Mouse (Mus musculus) neural tube, embryonic 15.5 days (tissue): ENCODE data around the gene Tcf19. TPM values are rescaled to one million over a fixed set of nuclear protein-coding genes. Genes with fewer than 3 reads are reported as not detected.

Source experiments
- ATAC-seq: fragments of 200-750 bp; cut with Nextera tagmentation; 2 replicates; pipeline ENCODE4 v1.8.0; 2017; ENCODE audit warnings: mild to moderate bottlenecking, moderate TSS enrichment, moderate library complexity; ENCODE audit not compliant: low FRiP score
- H3K27ac ChIP-seq: fragments of 300-500 bp; sonication (generic); replicated peaks from 2 replicates; pipeline ENCODE4 v1.5.1; 2015; ENCODE audit warnings: mild to moderate bottlenecking, inconsistent platforms
- H3K27me3 ChIP-seq: fragments of 300-500 bp; sonication (generic); replicated peaks from 2 replicates; pipeline ENCODE4 v1.6.1; 2015; ENCODE audit warnings: inconsistent platforms
- H3K36me3 ChIP-seq: fragments of 300-500 bp; sonication (generic); 2 replicates; pipeline ENCODE4 v1.6.1; 2015; ENCODE audit warnings: inconsistent platforms
- H3K4me1 ChIP-seq: fragments of 300-500 bp; sonication (generic); 2 replicates; pipeline ENCODE4 v1.6.1; 2015; ENCODE audit warnings: inconsistent platforms
- H3K4me2 ChIP-seq: fragments of 300-500 bp; sonication (generic); 2 replicates; pipeline ENCODE4 v1.6.1; 2015; ENCODE audit warnings: inconsistent platforms, mild to moderate bottlenecking, moderate library complexity
- H3K4me3 ChIP-seq: fragments of 300-500 bp; sonication (generic); replicated peaks from 2 replicates; pipeline ENCODE4 v1.5.1; 2015; ENCODE audit warnings: mild to moderate bottlenecking, inconsistent platforms
- H3K9ac ChIP-seq: fragments of 300-500 bp; sonication (generic); replicated peaks from 2 replicates; pipeline ENCODE4 v1.6.1; 2015; ENCODE audit warnings: mild to moderate bottlenecking, inconsistent platforms
- H3K9me3 ChIP-seq: fragments of 300-500 bp; sonication (generic); replicated peaks from 2 replicates; pipeline ENCODE4 v1.6.1; 2016; ENCODE audit warnings: inconsistent platforms
- WGBS: fragments of 180-500 bp; shearing (Covaris S2); methylation state at CpG from one replicate; pipeline ENCODE4 v1.1.7; 2015; ENCODE audit warnings: mixed read lengths; 5-methylcytosine and 5-hydroxymethylcytosine counted together
- polyA plus RNA-seq: library from polyadenylated mRNA; unstranded; fragments of >200 nt; fragmentation: Nextera tagmentation; extraction: Ambion mirVana; gene quantifications from 2 replicates; pipeline ENCODE4 v1.2.1, GENCODE M21; 2015

Gene Tcf19
- polyA plus RNA-seq, 1 experiment from 2014 or later, result 14.4 TPM

DNA sequence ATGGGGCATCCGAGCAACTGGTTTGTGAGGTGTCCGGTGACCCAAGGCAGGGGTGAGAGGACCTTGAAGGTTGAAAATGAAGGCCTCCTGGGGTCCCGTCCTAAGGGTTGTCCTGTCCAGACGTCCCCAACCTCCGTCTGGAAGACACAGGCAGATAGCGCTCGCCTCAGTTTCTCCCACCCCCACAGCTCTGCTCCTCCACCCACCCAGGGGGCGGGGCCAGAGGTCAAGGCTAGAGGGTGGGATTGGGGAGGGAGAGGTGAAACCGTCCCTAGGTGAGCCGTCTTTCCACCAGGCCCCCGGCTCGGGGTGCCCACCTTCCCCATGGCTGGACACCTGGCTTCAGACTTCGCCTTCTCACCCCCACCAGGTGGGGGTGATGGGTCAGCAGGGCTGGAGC lies 10.8 kb downstream of the Tcf19 start, which contains the start of gene Pou5f1:
Gene Pou5f1 (plus strand): TSS at position 243 of the 400 bp plus-strand sequence.
- Histone ChIP-seq H3K27ac (no peak within 1 kb of the TSS), H3K27me3 (peaks cover 24% of the 10 kb centered on the region), H3K36me3 (no peaks in the 10 kb centered on the region), H3K9me3 (no peaks in the 10 kb centered on the region), H3K4me1 (peaks cover 2% of the 10 kb centered on the region; the same call in 1 of the 2 replicates), H3K9ac (no peak within 1 kb of the TSS), H3K4me2 (no peak within 1 kb of the TSS), H3K4me3 (no peak within 1 kb of the TSS)
- ATAC-seq, result no peak
- WGBS, result 45% methylated on average over 13 of the region's 13 CpGs

DNA sequence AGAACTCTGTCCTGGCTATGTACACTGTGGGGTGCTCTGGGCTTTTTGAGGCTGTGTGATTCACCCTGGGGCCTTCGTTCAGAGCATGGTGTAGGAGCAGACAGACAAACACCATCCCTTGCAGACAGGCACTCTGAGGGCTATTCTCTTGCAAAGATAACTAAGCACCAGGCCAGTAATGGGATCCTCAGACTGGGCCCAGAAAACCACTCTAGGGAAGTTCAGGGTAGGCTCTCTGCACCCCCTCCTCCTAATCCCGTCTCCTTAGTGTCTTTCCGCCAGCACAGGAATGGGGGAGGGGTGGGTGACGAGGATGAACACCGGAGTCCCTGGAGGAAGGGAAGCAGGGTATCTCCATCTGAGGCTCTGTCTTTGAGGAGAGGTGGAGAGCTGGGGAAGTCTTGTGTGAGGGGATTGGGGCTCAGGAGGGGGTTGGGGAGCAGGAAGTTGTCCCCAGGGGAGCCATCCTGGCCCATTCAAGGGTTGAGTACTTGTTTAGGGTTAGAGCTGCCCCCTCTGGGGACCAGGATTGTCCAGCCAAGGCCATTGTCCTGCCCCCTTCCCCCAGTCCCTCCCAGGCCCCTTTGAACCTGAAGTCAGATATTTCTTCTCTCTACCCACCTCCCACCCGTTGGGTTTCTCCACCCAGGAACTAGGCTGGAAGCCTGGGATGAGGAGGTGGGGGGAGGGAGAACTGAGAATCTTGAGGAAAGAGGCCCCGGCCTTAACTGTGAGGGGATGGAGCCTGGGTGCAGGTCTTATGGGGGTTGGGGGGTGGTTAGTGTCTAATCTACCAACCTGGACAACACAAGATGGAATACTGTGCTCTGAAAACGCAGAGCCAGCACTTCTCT lies 11.8 kb downstream of the Tcf19 start:
- H3K4me3 ChIP-seq, result no peak overlapping the region
- no peak overlapping the region for H3K9ac ChIP-seq
- H3K36me3 ChIP-seq, result no peaks in the 10 kb centered on the region
- no peak for ATAC-seq
- H3K27ac ChIP-seq, result no peak overlapping the region
- no peaks in the 10 kb centered on the region for H3K9me3 ChIP-seq
- WGBS, result 29% methylated on average over 8 of the region's 8 CpGs
- peaks cover 24% of the 10 kb centered on the region for H3K27me3 ChIP-seq
- H3K4me1 ChIP-seq, result peaks cover 2% of the 10 kb centered on the region; the same call in 1 of the 2 replicates
- H3K4me2 ChIP-seq, result no peak overlapping the region

DNA sequence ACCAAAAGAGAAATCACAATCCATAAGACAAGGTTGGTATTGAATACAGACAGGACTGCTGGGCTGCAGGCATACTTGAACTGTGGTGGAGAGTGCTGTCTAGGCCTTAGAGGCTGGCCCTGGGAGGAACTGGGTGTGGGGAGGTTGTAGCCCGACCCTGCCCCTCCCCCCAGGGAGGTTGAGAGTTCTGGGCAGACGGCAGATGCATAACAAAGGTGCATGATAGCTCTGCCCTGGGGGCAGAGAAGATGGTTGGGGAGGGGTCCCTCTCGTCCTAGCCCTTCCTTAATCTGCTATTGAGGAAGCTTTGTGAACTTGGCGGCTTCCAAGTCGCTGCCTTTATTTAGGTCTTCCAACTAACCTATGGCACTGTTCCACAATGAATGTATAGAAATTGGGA lies 12.8 kb downstream of the Tcf19 start:
- H3K27ac ChIP-seq, result no peak overlapping the region
- H3K36me3 ChIP-seq, result no peaks in the 10 kb centered on the region
- no peak for ATAC-seq
- 27% methylated on average over 5 of the region's 5 CpGs for WGBS
- peaks cover 2% of the 10 kb centered on the region; the same call in 1 of the 2 replicates for H3K4me1 ChIP-seq
- no peak overlapping the region for H3K4me3 ChIP-seq
- no peak overlapping the region for H3K4me2 ChIP-seq
- H3K9ac ChIP-seq, result no peak overlapping the region
- peaks cover 24% of the 10 kb centered on the region for H3K27me3 ChIP-seq
- H3K9me3 ChIP-seq, result no peaks in the 10 kb centered on the region

DNA sequence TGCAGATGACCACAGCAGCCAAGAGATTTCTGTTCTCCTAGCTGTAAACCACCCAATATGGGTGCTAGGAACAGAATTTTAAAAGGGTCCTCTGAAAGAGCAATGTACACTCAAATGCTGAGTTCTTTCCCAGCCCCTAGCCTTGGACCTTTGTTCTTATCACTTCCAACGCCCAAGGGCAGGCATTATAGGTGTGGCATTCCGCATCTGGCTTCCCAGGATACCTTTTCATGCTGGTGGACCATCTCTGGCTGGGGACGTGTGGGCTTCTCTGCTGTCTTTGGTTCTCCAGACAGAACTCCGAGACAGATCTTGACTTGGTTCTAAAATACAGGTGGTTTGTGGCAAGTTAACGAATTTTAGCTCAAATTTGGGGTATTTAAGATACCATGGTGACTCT lies 13.9 kb downstream of the Tcf19 start:
- 58% methylated on average over 5 of the region's 5 CpGs for WGBS
- Histone ChIP-seq H3K4me2 (no peak overlapping the region), H3K4me1 (peaks cover 2% of the 10 kb centered on the region; the same call in 1 of the 2 replicates), H3K27me3 (peaks cover 22% of the 10 kb centered on the region), H3K4me3 (no peak overlapping the region), H3K9me3 (no peaks in the 10 kb centered on the region), H3K9ac (no peak overlapping the region), H3K27ac (no peak overlapping the region), H3K36me3 (no peaks in the 10 kb centered on the region)
- no peak for ATAC-seq

DNA sequence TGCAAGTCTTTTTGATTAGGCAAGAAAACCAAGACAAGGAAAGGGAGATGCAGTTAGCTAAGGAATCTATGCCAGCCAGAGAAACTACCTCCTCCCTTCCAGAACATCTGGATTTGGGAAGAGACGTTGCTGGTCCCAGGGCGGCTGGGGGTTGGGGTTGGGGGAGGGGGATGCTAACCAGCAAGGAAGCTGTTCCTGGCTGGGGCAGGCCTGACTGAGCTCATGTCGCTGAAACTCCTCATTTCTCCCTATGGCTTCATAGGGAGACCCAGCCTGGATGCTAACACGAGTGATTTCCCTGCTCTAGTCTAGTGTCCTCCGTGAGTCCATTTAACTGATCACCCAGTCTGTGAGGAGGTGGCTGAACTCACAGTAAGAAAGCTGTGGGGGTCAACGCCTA lies 14.4 kb downstream of the Tcf19 start:
- Histone ChIP-seq H3K27me3 (peaks cover 17% of the 10 kb centered on the region), H3K4me2 (no peak overlapping the region), H3K4me3 (no peak overlapping the region), H3K9me3 (no peaks in the 10 kb centered on the region), H3K36me3 (no peaks in the 10 kb centered on the region), H3K4me1 (peaks cover 2% of the 10 kb centered on the region; the same call in 1 of the 2 replicates), H3K9ac (no peak overlapping the region), H3K27ac (no peak overlapping the region)
- ATAC-seq, result no peak
- WGBS, result 6% methylated on average over 6 of the region's 6 CpGs

DNA sequence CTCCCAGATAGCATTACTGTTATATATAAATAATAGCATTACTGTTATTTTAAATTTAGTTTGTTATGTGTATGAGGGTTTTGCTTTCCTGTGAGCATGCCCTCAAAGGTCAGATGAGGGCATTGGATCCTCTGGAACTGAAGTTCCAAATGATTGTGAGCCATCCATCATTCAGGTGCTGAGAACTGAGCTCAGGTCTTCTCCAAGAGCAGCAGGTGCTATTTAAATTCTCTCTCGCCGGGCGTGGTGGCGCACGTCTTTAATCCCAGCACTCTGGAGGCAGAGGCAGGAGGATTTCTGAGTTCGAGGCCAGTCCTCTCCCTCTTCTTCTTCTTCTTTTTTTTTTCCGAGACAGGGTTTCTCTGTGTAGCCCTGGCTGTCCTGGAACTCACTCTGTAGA lies 19.5 kb downstream of the Tcf19 start:
- no peak for ATAC-seq
- peaks cover 1% of the 10 kb centered on the region; the same call in 1 of the 2 replicates for H3K4me1 ChIP-seq
- H3K27ac ChIP-seq, result no peak overlapping the region
- no peaks in the 10 kb centered on the region for H3K36me3 ChIP-seq
- H3K27me3 ChIP-seq, result no peaks in the 10 kb centered on the region
- no peak overlapping the region for H3K9ac ChIP-seq
- no peak overlapping the region for H3K4me2 ChIP-seq
- no peak overlapping the region for H3K4me3 ChIP-seq
- H3K9me3 ChIP-seq, result no peaks in the 10 kb centered on the region
- 96% methylated on average over 7 of the region's 7 CpGs for WGBS

- ATAC-seq, result no peak
- WGBS, result 30% methylated on average over 5 of the region's 5 CpGs
Observed at GRCm38 (mm10) chr17:35490320-35490719, 26.3 kb downstream of the Tcf19 start.

GRCm38 (mm10) chr17:35488041-35488440 lies 28.6 kb downstream of the Tcf19 start:
- 95% methylated on average over 2 of the region's 2 CpGs for WGBS
- Histone ChIP-seq H3K27ac (no peak overlapping the region), H3K36me3 (no peaks in the 10 kb centered on the region), H3K4me3 (no peak overlapping the region), H3K27me3 (no peaks in the 10 kb centered on the region), H3K4me2 (no peak overlapping the region), H3K4me1 (0 out of 2 replicates have a peak, but pooled peaks cover 5% of the 10 kb centered on the region), H3K9ac (no peak overlapping the region), H3K9me3 (no peaks in the 10 kb centered on the region)
- ATAC-seq, result no peak

More at GRCm38 (mm10) chr17:35490320-35490719, 26.3 kb downstream of the Tcf19 start:
- Histone ChIP-seq H3K27ac (no peak overlapping the region), H3K27me3 (no peaks in the 10 kb centered on the region), H3K9ac (no peak overlapping the region), H3K4me2 (no peak overlapping the region), H3K36me3 (no peaks in the 10 kb centered on the region), H3K4me3 (no peak overlapping the region), H3K9me3 (no peaks in the 10 kb centered on the region), H3K4me1 (0 out of 2 replicates have a peak, but pooled peaks cover 5% of the 10 kb centered on the region)

GRCm38 (mm10) chr17:35486726-35487125 lies 29.9 kb downstream of the Tcf19 start:
- no peak overlapping the region for H3K4me3 ChIP-seq
- H3K36me3 ChIP-seq, result no peaks in the 10 kb centered on the region
- ATAC-seq, result no peak
- H3K27ac ChIP-seq, result no peak overlapping the region
- no peak overlapping the region for H3K4me2 ChIP-seq
- H3K27me3 ChIP-seq, result no peaks in the 10 kb centered on the region
- H3K9ac ChIP-seq, result no peak overlapping the region
- 69% methylated on average over 10 of the region's 10 CpGs for WGBS
- H3K4me1 ChIP-seq, result 0 out of 2 replicates have a peak, but pooled peaks cover 5% of the 10 kb centered on the region
- no peaks in the 10 kb centered on the region for H3K9me3 ChIP-seq

DNA sequence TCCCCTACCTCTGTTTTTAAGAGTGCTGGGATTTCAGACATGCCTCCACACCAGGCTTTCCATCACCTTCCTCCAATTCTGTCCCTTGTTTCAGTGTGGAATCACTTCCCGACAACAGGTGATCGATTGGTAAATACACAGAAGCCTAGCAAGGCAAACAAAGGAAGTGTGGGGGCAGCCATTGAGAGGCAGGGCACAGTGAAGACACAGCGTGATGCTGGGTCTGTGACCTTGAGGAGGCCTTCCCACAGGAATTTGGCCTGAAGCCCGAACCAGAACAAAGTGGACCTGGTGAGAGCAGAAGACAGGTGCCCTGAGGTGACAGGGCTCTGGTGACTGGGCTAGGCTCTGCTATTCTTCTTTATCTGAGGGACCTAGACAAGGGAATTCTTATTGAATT lies 30.9 kb downstream of the Tcf19 start:
- Histone ChIP-seq H3K27me3 (no peaks in the 10 kb centered on the region), H3K4me3 (no peak overlapping the region), H3K4me1 (0 out of 2 replicates have a peak, but pooled peaks cover 5% of the 10 kb centered on the region), H3K36me3 (no peaks in the 10 kb centered on the region), H3K27ac (no peak overlapping the region), H3K4me2 (no peak overlapping the region), H3K9me3 (no peaks in the 10 kb centered on the region), H3K9ac (no peak overlapping the region)
- ATAC-seq, result no peak
- 28% methylated on average over 4 of the region's 4 CpGs for WGBS

DNA sequence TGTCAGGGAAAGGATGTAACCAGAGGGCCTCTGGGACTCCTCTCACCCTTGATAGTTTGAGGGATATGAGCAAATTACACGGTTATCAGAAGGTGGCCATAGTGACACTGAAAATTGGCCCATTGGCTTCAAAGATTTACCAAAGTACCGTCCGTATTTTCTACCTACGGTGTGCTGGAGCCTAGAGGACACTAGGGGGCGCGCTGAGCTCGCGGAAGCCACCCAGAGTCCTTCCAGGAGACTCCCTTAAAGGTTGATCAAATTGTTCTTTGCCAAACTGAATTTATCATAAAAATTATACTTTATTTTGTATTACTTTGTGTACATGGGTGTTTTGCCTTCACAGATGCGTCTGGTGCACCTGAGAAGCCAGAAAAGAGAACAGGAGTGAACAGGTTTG lies 32.6 kb downstream of the Tcf19 start:
- 4% methylated on average over 9 of the region's 9 CpGs for WGBS
- Histone ChIP-seq H3K4me1 (no peaks in the 10 kb centered on the region), H3K27me3 (no peaks in the 10 kb centered on the region), H3K9me3 (no peaks in the 10 kb centered on the region), H3K4me3 (no peak overlapping the region), H3K9ac (no peak overlapping the region), H3K4me2 (no peak overlapping the region), H3K27ac (no peak overlapping the region), H3K36me3 (no peaks in the 10 kb centered on the region)
- ATAC-seq, result no peak
